Mouse (Mus musculus) neural tube, embryonic 14.5 days (tissue): ENCODE measurements at regions not wholly inside any gene's neighbourhood (a gene's known extent, or its start where the extent isn't known, plus 50 kb on each side); places are given as distances from the start of the nearest gene placed in this dataset.
"Not testable (repeated sequence)": the region's sequence is repeated elsewhere in the genome, so short reads cannot be mapped to it uniquely, and the experiment has no call there.

Experiments
- ATAC-seq: fragments of 200-750 bp; cut with Nextera tagmentation; 2 replicates; pipeline ENCODE4 v1.8.0; 2017; ENCODE audit warnings: low read depth, mild to moderate bottlenecking, moderate TSS enrichment, moderate library complexity
- H3K27ac ChIP-seq: fragments of 300-500 bp; sonication (generic); 2 replicates; pipeline ENCODE4 v1.5.1; 2014; ENCODE audit warnings: low read depth, mild to moderate bottlenecking, control low read depth, low read length, moderate library complexity, mixed read lengths
- H3K27me3 ChIP-seq: fragments of 300-500 bp; sonication (generic); 2 replicates; pipeline ENCODE4 v1.6.1; 2014; ENCODE audit warnings: low read length; ENCODE audit not compliant: control insufficient read depth, insufficient read depth
- H3K36me3 ChIP-seq: fragments of 300-500 bp; sonication (generic); 2 replicates; pipeline ENCODE4 v1.6.1; 2014; ENCODE audit warnings: low read length, mixed read lengths; ENCODE audit not compliant: control insufficient read depth, insufficient read depth
- H3K4me1 ChIP-seq: fragments of 300-500 bp; sonication (generic); 2 replicates; pipeline ENCODE4 v1.6.1; 2014; ENCODE audit warnings: low read length; ENCODE audit not compliant: control insufficient read depth, insufficient read depth
- H3K4me2 ChIP-seq: fragments of 300-500 bp; sonication (generic); 2 replicates; pipeline ENCODE4 v1.6.1; 2014; ENCODE audit warnings: mild to moderate bottlenecking, low read depth, low read length, control low read depth
- H3K4me3 ChIP-seq: fragments of 300-500 bp; sonication (generic); 2 replicates; pipeline ENCODE4 v1.5.1; 2014; ENCODE audit warnings: low read depth, low read length, control low read depth, mixed read lengths
- H3K9ac ChIP-seq: fragments of 300-500 bp; sonication (generic); replicated peaks from 2 replicates; pipeline ENCODE4 v1.6.1; 2014; ENCODE audit warnings: low read depth, mild to moderate bottlenecking, control low read depth, low read length, mixed read lengths
- H3K9me3 ChIP-seq: fragments of 300-500 bp; sonication (generic); 2 replicates; pipeline ENCODE4 v1.6.1; 2016; ENCODE audit warnings: low read length; ENCODE audit not compliant: control insufficient read depth
- WGBS: fragments of 180-500 bp; shearing (Covaris S2); extraction: QIAGEN DNeasy Blood & Tissue Kit; methylation state at CpG from one replicate; pipeline ENCODE4 v1.1.7; 2014; 5-methylcytosine and 5-hydroxymethylcytosine counted together

DNA sequence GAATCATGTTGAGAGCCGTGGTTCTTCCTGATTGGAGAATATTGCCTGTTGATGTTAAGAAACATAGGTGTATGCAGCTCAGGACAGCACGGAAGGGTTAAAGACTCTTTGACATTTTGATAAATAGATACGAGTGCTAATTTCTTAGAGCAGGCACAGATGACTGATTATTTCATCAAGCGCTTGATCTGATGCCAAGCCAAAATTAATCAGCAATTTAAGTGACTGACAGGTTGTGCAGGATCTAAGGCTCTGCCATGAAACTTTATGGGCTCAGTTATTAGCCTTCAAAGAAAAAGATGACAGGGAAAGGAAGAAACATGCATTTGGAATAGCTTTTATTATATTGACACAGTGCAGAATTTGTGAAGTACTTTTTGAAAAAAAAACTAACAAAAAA is 157.2 kb upstream of the Gje1 start:
- Histone ChIP-seq H3K4me1 (no peaks in the 10 kb centered on the region), H3K4me3 (no peak overlapping the region), H3K4me2 (no peak overlapping the region), H3K36me3 (no peaks in the 10 kb centered on the region), H3K27ac (no peak overlapping the region), H3K9me3 (no peaks in the 10 kb centered on the region), H3K9ac (no peak overlapping the region), H3K27me3 (no peaks in the 10 kb centered on the region)
- 66% methylated on average over 4 of the region's 4 CpGs for whole genome bisulfite sequencing
- ATAC-seq = peak; percentile 28; the same call in 1 of the 2 replicates

DNA sequence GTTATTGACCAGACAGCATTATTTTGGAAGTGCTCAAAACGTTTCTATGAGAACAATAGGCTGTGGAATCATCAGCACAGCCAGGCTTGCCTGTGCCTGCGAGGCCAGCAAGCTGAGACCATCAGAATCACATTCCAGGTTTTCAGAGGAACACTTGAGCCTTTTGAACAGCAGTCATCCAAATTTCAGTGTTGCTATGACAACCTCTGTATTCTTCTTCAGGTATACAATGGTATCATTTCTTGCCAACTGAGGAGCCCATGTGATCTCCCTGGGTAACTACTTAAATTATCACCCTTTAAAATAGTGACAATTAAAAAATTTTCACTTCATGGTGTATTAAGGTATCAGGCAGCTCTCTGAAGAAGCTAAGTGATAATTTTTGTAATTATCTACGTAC is 143.2 kb upstream of the Gje1 start:
- WGBS = 59% methylated on average over 3 of the region's 3 CpGs
- H3K36me3 ChIP-seq = no peaks in the 10 kb centered on the region
- H3K27ac ChIP-seq = no peak overlapping the region
- no peaks in the 10 kb centered on the region for H3K9me3 ChIP-seq
- H3K4me1 ChIP-seq = no peaks in the 10 kb centered on the region
- ATAC-seq = no peak
- H3K9ac ChIP-seq = no peak overlapping the region
- no peak overlapping the region for H3K4me3 ChIP-seq
- H3K4me2 ChIP-seq = no peak overlapping the region
- H3K27me3 ChIP-seq = no peaks in the 10 kb centered on the region

DNA sequence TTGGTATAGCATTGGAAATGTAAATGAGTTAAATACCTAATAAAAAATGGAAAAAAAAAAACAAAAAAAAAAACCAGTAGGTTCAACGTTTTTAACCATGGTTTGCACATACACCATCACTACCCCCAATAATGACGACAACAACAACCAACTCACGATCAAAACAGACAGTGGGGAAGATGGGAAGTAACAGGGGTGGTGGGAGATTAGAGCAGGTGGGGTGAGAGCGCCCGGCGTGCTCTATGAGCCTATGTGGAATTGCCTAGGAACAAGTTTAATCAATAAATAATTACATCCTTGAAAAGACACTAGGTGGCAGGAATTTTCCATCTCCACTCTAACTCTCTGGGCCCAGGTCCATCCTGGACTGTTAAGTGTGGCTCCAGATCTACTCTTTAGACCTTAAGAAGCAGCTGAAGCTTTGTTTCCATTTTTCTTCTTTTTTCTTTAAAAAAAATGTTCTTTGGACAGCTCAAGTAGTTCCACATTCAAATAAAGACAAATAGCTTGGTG is 142.2 kb upstream of the Gje1 start:
- Histone ChIP-seq H3K9me3 (no peaks in the 10 kb centered on the region), H3K4me2 (no peak overlapping the region), H3K36me3 (no peaks in the 10 kb centered on the region), H3K27ac (no peak overlapping the region), H3K27me3 (no peaks in the 10 kb centered on the region), H3K4me3 (no peak overlapping the region), H3K9ac (no peak overlapping the region), H3K4me1 (no peaks in the 10 kb centered on the region)
- WGBS = 72% methylated on average over 6 of the region's 6 CpGs
- ATAC-seq = no peak

DNA sequence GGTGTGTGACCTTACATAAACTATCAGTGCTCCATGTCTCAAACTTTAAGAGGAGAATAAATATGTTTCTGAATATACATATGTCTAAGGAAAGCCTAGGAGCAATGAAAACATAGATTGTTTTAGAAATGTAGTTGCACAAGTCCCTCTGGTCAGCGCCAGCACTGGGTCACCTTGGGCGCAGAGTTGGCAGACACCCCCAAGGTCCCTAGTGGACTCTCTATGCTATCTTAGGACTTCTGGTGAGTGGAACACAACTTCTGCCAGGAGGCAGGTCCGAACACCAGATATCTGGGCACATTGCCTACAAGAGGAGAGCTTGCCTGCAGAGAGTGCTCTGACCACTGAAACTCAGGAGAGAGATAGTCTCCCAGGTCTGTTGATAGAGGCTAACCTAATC is 128.6 kb upstream of the Gje1 start:
- H3K27ac ChIP-seq, H3K4me3 ChIP-seq, H3K9ac ChIP-seq, ATAC-seq, H3K27me3 ChIP-seq, H3K9me3 ChIP-seq, H3K4me2 ChIP-seq, H3K36me3 ChIP-seq, H3K4me1 ChIP-seq: not testable (repeated sequence)
- WGBS = 91% methylated on average over 3 of the region's 3 CpGs

DNA sequence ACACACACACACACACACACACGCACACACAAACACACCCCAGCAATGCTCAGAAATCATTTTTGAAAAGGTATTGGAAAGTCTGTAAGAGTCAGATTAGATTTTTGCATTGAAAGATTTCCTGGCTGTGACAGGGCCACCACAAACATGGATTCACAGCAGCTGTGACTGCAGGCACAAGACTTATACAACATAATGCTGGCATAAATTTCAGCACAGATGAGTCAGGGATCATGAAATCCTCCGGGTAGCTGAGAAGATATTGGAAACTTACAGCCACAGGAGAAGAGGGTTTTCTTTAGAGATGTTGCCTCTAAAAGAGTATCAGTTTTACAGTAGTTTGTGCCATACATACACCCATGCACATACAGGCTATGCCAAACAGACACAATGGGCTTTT is 127.0 kb upstream of the Gje1 start:
- no peak overlapping the region for H3K9ac ChIP-seq
- H3K4me1 ChIP-seq = no peaks in the 10 kb centered on the region
- H3K27ac ChIP-seq = no peak overlapping the region
- no peaks in the 10 kb centered on the region for H3K27me3 ChIP-seq
- no peak overlapping the region for H3K4me2 ChIP-seq
- ATAC-seq = no peak
- no peak overlapping the region for H3K4me3 ChIP-seq
- H3K9me3 ChIP-seq = no peaks in the 10 kb centered on the region
- no peaks in the 10 kb centered on the region for H3K36me3 ChIP-seq
- WGBS = 83% methylated on average over 2 of the region's 2 CpGs
